Mouse (Mus musculus) heart, postnatal 0 days (tissue): ENCODE results near the gene Vat1l.

Source experiments
- CTCF ChIP-seq: IDR thresholded peaks from 2 replicates; pipeline ENCODE4 v1.5.1; 2016; ENCODE audit warnings: antibody characterized with exemption, control low read depth, low read depth
- EP300 ChIP-seq: IDR thresholded peaks from 2 replicates; pipeline ENCODE4 v1.6.1; 2016; ENCODE audit warnings: antibody characterized with exemption, low read depth

- TF ChIP-seq CTCF (no peak), EP300 (no peak)
These were observed 15.4 kb downstream of the Vat1l start for GRCm38 (mm10) chr8:114220779-114221178.
